Mouse (Mus musculus): ENCODE measurements around the gene Mms19.

The Mms19 gene

GRCm38 (mm10) chr19:41898860-41899259 is 82.1 kb downstream of the Mms19 start:
- no peak for DNase-seq

- no peak for DNase-seq
These were observed 84.6 kb downstream of the Mms19 start for GRCm38 (mm10) chr19:41896319-41896711.

GRCm38 (mm10) chr19:41895460-41896318 is 85.3 kb downstream of the Mms19 start, which contains the start of gene Rrp12:
Rrp12 (minus strand) TSS chr19:41896173.
- peak; percentile 98 for DNase-seq

- DNase-seq: no peak
These were observed 86.0 kb downstream of the Mms19 start for GRCm38 (mm10) chr19:41894959-41895358.

All from heart, adult 11 months (tissue).